Mouse (Mus musculus): ENCODE measurements around the gene Sppl3. TPM values are rescaled to one million over a fixed set of nuclear protein-coding genes. Genes with fewer than 3 reads are reported as not detected.
A peak's percentile ranks its signal among the peaks of the same experiment; 100 is the strongest.

The Sppl3 gene
- polyA plus RNA-seq, 1 experiment from 2014 or later: 25.7 TPM

DNA sequence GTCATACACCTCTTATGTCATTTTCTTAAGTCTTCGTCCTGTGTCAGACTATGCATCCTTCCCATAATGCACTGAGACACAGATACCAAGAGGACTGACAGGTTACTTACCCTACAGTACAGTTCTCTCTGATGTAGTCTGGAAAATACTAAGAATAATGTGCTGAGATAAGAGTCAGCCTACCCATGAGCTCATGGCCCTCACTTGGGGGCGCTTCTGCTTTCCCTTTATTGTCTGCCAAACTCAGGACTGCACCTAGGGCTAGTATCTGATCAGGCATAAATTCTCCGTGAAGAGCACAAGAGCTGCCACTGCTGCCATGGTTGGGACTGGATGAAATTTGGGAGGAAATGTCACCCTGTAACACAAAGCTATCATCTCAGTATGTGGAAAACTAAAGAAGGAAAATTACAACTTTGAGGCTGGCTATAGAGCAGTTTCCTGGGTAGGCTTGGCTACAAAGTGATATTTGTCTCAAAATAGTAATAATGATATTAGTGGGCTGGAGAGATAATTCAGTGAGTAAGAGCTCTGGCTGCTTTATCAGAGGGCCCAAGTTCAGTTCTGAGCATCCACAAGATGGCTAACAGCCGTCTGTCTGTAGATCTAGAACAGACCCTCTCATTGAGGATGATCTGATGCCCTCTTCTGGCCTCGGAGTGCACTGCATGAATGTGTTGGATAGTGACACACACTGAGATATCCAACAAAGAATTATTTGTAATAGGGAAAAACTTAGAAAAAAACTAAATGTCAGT is 65.4 kb downstream of the Sppl3 start:
- WGBS: 54% methylated on average over 5 of the region's 5 CpGs
- no peak for ATAC-seq (ENCODE audit: low read depth)
- Histone ChIP-seq H3K4me2 (ENCODE audit: low read depth, low read length) (no peak overlapping the region), H3K9ac (ENCODE audit: low read depth, low read length) (no peak overlapping the region), H3K4me1 (ENCODE audit: control insufficient read depth, insufficient read depth, low read length) (no peaks in the 10 kb centered on the region), H3K9me3 (ENCODE audit: control insufficient read depth, low read length) (no peaks in the 10 kb centered on the region), H3K4me3 (ENCODE audit: low read depth, low read length) (no peak overlapping the region), H3K36me3 (ENCODE audit: control insufficient read depth, insufficient read depth, low read length) (peaks cover 33% of the 10 kb centered on the region), H3K27ac (replicated peaks; ENCODE audit: low read depth, low read length) (no peak overlapping the region), H3K27me3 (replicated peaks; ENCODE audit: control insufficient read depth, insufficient read depth, low read length) (no peaks in the 10 kb centered on the region)
- peak; percentile 48 for DNase-seq (ENCODE audit: low spot score)

DNA sequence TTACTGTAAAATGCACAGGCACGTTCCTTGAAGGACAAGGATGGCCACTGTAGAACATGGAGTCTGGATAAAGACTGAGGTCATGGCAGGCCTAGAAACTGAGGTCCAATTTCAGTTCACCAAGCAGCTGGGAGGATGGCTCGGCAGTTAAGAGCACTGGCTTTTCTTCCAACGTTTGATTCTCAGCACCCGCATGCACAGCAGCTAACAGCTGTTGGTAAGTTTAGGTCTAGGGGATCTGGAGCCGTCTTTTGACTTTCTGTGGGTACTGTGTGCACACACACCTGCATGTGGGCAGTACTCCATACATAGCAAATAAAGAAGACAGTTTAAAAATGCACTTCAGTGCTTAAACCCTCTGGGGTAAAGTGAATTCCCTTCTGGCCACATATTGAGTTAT is 70.7 kb downstream of the Sppl3 start:
- H3K9me3 ChIP-seq (ENCODE audit: control insufficient read depth, low read length): no peaks in the 10 kb centered on the region
- H3K36me3 ChIP-seq (ENCODE audit: control insufficient read depth, insufficient read depth, low read length): peaks cover 63% of the 10 kb centered on the region
- 79% methylated on average over 5 of the region's 5 CpGs for WGBS
- H3K4me3 ChIP-seq (ENCODE audit: low read depth, low read length): no peak overlapping the region
- H3K9ac ChIP-seq (ENCODE audit: low read depth, low read length): no peak overlapping the region
- no peak overlapping the region for H3K4me2 ChIP-seq (ENCODE audit: low read depth, low read length)
- no peak for ATAC-seq (ENCODE audit: low read depth)
- H3K27me3 ChIP-seq (replicated peaks; ENCODE audit: control insufficient read depth, insufficient read depth, low read length): no peaks in the 10 kb centered on the region
- no peak for DNase-seq (ENCODE audit: low spot score)
- no peaks in the 10 kb centered on the region for H3K4me1 ChIP-seq (ENCODE audit: control insufficient read depth, insufficient read depth, low read length)
- H3K27ac ChIP-seq (replicated peaks; ENCODE audit: low read depth, low read length): no peak overlapping the region

GRCm38 (mm10) chr5:115083492-115083891 is 72.6 kb downstream of the Sppl3 start:
- H3K36me3 ChIP-seq (ENCODE audit: control insufficient read depth, insufficient read depth, low read length): peaks cover 73% of the 10 kb centered on the region

GRCm38 (mm10) chr5:115085675-115086074 is 74.7 kb downstream of the Sppl3 start:
- no peaks in the 10 kb centered on the region for H3K4me1 ChIP-seq (ENCODE audit: control insufficient read depth, insufficient read depth, low read length)
- H3K9ac ChIP-seq (ENCODE audit: low read depth, low read length): no peak overlapping the region
- H3K4me3 ChIP-seq (ENCODE audit: low read depth, low read length): no peak overlapping the region
- peaks cover 92% of the 10 kb centered on the region for H3K36me3 ChIP-seq (ENCODE audit: control insufficient read depth, insufficient read depth, low read length)
- no peak overlapping the region for H3K27ac ChIP-seq (replicated peaks; ENCODE audit: low read depth, low read length)
- WGBS: 87% methylated on average over 2 of the region's 2 CpGs
- ATAC-seq (ENCODE audit: low read depth): no peak
- no peak overlapping the region for H3K4me2 ChIP-seq (ENCODE audit: low read depth, low read length)
- peak; percentile 23 for DNase-seq (ENCODE audit: low spot score)
- no peaks in the 10 kb centered on the region for H3K27me3 ChIP-seq (replicated peaks; ENCODE audit: control insufficient read depth, insufficient read depth, low read length)
- H3K9me3 ChIP-seq (ENCODE audit: control insufficient read depth, low read length): no peaks in the 10 kb centered on the region

More at GRCm38 (mm10) chr5:115083492-115083891, 72.6 kb downstream of the Sppl3 start:
- Histone ChIP-seq H3K4me3 (ENCODE audit: low read depth, low read length) (no peak overlapping the region), H3K4me2 (ENCODE audit: low read depth, low read length) (no peak overlapping the region), H3K9me3 (ENCODE audit: control insufficient read depth, low read length) (no peaks in the 10 kb centered on the region), H3K27ac (replicated peaks; ENCODE audit: low read depth, low read length) (no peak overlapping the region), H3K9ac (ENCODE audit: low read depth, low read length) (no peak overlapping the region), H3K27me3 (replicated peaks; ENCODE audit: control insufficient read depth, insufficient read depth, low read length) (no peaks in the 10 kb centered on the region), H3K4me1 (ENCODE audit: control insufficient read depth, insufficient read depth, low read length) (no peaks in the 10 kb centered on the region)
- no peak for DNase-seq (ENCODE audit: low spot score)
- 78% methylated on average over 6 of the region's 6 CpGs for WGBS
- ATAC-seq (ENCODE audit: low read depth): no peak

DNA sequence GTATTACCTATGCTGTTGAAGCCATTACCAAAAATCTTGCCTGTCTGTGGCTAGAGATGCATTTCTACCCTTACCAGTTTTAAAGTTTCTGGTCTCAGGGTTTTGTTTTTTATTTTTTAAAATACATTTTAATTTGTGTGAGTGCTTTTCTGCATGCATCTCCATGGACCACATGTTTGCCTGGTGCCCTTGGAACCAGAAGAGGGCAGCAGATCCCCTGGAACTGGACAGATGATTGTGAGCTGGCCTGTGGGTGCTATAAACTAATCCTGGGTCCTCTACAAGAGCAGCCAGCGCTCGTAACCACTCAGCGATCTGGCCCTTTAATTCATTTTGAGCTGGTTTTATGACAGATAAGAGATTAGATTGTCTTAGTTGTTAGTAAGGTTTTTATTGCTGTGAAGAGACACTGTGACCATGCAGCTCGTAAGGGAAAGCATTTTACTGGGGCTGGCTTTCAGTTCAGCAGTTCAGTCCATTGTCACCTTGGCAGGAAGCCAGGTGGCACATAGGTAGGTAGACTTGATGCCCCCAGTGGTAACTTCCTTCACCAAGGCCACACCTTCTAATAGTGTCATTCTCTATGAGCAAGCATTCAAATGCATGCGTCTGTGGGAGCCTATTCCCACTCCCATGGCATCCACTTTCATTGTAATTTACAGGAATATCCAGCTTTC is 78.8 kb downstream of the Sppl3 start:
- 97% methylated on average over 5 of the region's 5 CpGs for WGBS
- no peak for DNase-seq (ENCODE audit: low spot score)
- H3K27me3 ChIP-seq (replicated peaks; ENCODE audit: control insufficient read depth, insufficient read depth, low read length): no peaks in the 10 kb centered on the region
- no peak overlapping the region for H3K4me3 ChIP-seq (ENCODE audit: low read depth, low read length)
- H3K9me3 ChIP-seq (ENCODE audit: control insufficient read depth, low read length): no peaks in the 10 kb centered on the region
- H3K4me1 ChIP-seq (ENCODE audit: control insufficient read depth, insufficient read depth, low read length): no peaks in the 10 kb centered on the region
- peaks cover 94% of the 10 kb centered on the region for H3K36me3 ChIP-seq (ENCODE audit: control insufficient read depth, insufficient read depth, low read length)
- H3K4me2 ChIP-seq (ENCODE audit: low read depth, low read length): no peak overlapping the region
- ATAC-seq (ENCODE audit: low read depth): no peak
- no peak overlapping the region for H3K27ac ChIP-seq (replicated peaks; ENCODE audit: low read depth, low read length)
- H3K9ac ChIP-seq (ENCODE audit: low read depth, low read length): no peak overlapping the region

DNA sequence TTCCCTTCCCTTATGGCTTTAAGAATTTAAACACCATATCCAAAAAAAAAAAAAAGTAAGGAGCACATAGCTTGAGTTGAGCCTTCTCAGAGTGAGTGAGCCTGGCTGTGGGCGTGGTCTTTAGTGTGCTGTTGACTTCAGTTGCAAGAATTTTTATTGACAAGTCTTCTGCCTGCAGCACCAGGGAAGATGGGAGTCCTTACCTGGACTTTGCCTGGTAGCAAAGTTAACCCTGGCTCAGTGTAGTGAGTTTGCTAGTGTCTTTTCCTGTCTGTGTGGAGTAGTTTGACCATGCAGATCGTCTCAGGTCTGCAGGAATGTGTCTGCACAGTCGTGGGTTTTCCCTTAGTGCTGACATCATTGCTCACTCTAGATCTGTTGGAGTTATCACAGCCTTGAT is 80.1 kb downstream of the Sppl3 start:
- Histone ChIP-seq H3K4me3 (ENCODE audit: low read depth, low read length) (no peak overlapping the region), H3K9ac (ENCODE audit: low read depth, low read length) (no peak overlapping the region), H3K36me3 (ENCODE audit: control insufficient read depth, insufficient read depth, low read length) (peaks cover 95% of the 10 kb centered on the region), H3K4me1 (ENCODE audit: control insufficient read depth, insufficient read depth, low read length) (no peaks in the 10 kb centered on the region), H3K4me2 (ENCODE audit: low read depth, low read length) (no peak overlapping the region), H3K27ac (replicated peaks; ENCODE audit: low read depth, low read length) (no peak overlapping the region), H3K27me3 (replicated peaks; ENCODE audit: control insufficient read depth, insufficient read depth, low read length) (no peaks in the 10 kb centered on the region), H3K9me3 (ENCODE audit: control insufficient read depth, low read length) (no peaks in the 10 kb centered on the region)
- ATAC-seq (ENCODE audit: low read depth): no peak
- DNase-seq (ENCODE audit: low spot score): no peak
- WGBS: 64% methylated on average over 3 of the region's 3 CpGs

- peaks cover 95% of the 10 kb centered on the region for H3K36me3 ChIP-seq (ENCODE audit: control insufficient read depth, insufficient read depth, low read length)
- no peak overlapping the region for H3K4me3 ChIP-seq (ENCODE audit: low read depth, low read length)
- H3K9me3 ChIP-seq (ENCODE audit: control insufficient read depth, low read length): no peaks in the 10 kb centered on the region
- no peaks in the 10 kb centered on the region for H3K27me3 ChIP-seq (replicated peaks; ENCODE audit: control insufficient read depth, insufficient read depth, low read length)
- DNase-seq (ENCODE audit: low spot score): no peak
- 64% methylated on average over 6 of the region's 6 CpGs for WGBS
- no peak for ATAC-seq (ENCODE audit: low read depth)
- H3K27ac ChIP-seq (replicated peaks; ENCODE audit: low read depth, low read length): no peak overlapping the region
- no peak overlapping the region for H3K4me2 ChIP-seq (ENCODE audit: low read depth, low read length)
- no peaks in the 10 kb centered on the region for H3K4me1 ChIP-seq (ENCODE audit: control insufficient read depth, insufficient read depth, low read length)
- H3K9ac ChIP-seq (ENCODE audit: low read depth, low read length): no peak overlapping the region
Observed at GRCm38 (mm10) chr5:115091776-115092175, 80.8 kb downstream of the Sppl3 start.

DNA sequence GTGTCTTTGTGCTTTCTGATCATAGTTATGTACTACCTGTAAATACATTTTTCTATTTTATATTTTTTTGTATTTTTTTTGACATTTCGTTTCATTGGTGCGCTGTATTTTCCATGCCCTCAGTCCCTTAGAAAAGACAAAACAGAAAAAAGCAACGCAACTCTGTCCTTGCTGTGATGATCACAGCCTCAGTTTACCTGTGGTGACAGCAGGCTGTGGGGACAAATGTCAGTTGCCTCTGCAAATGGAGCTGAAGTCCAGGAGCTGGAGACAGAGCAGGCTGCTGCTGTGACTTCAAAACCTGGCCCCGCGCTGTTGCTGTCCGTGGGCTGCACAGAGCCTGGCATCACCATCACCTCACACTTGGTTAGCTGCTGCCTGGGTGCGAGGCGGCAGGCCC is 87.3 kb downstream of the Sppl3 start, which contains the start of gene Gm10401:
Gm10401 (minus strand) TSS at position 101 of the 400 bp plus-strand sequence.
- no peak within 1 kb of the TSS for H3K9ac ChIP-seq (ENCODE audit: low read depth, low read length)
- H3K4me3 ChIP-seq (ENCODE audit: low read depth, low read length): no peak within 1 kb of the TSS
- no peak for DNase-seq (ENCODE audit: low spot score)
- no peak within 1 kb of the TSS for H3K27ac ChIP-seq (replicated peaks; ENCODE audit: low read depth, low read length)
- H3K36me3 ChIP-seq (ENCODE audit: control insufficient read depth, insufficient read depth, low read length): peaks cover 74% of the 10 kb centered on the region
- H3K4me1 ChIP-seq (ENCODE audit: control insufficient read depth, insufficient read depth, low read length): no peaks in the 10 kb centered on the region
- WGBS: 88% methylated on average over 8 of the region's 8 CpGs
- no peaks in the 10 kb centered on the region for H3K27me3 ChIP-seq (replicated peaks; ENCODE audit: control insufficient read depth, insufficient read depth, low read length)
- H3K4me2 ChIP-seq (ENCODE audit: low read depth, low read length): no peak within 1 kb of the TSS
- ATAC-seq (ENCODE audit: low read depth): no peak
- no peaks in the 10 kb centered on the region for H3K9me3 ChIP-seq (ENCODE audit: control insufficient read depth, low read length)

All from embryonic facial prominence, embryonic 14.5 days (tissue).